Mouse (Mus musculus) E14TG2a.4 (cell line): ENCODE data around the gene Plcb4.

Experiments
- CTCF ChIP-seq: conservative IDR thresholded peaks from 2 replicates; pipeline ENCODE4 v1.5.1; 2014; ENCODE audit warnings: low read length
- NANOG ChIP-seq: IDR thresholded peaks from 2 replicates; pipeline ENCODE4 v1.6.1; 2014; ENCODE audit warnings: borderline replicate concordance, low read length, mixed read lengths
- POU5F1 ChIP-seq: IDR thresholded peaks from 2 replicates; pipeline ENCODE4 v1.6.1; 2014; ENCODE audit warnings: low read length, borderline replicate concordance

- no peak for TF ChIP-seq CTCF
- no peak for TF ChIP-seq NANOG
- no peak for TF ChIP-seq POU5F1
These were observed 50.0 kb downstream of the Plcb4 start for GRCm38 (mm10) chr2:135708796-135709195.
